Mouse (Mus musculus): ENCODE data around the gene P2rx3.

- TF ChIP-seq TCF12 (IDR thresholded peaks at IDR 0.05; ENCODE audit: low read depth, low read length) (no peak), CTCF (conservative IDR thresholded peaks at IDR 0.05 in 1 of 2, IDR thresholded peaks at IDR 0.05 in 1 of 2; ENCODE audit: low read depth in 2 of 2, low read length in 2 of 2) (no peak), ZKSCAN1 (IDR thresholded peaks at IDR 0.05; ENCODE audit: borderline replicate concordance, low read depth, low read length) (no peak), MEF2A (IDR thresholded peaks at IDR 0.05; ENCODE audit: borderline replicate concordance, low read depth, low read length) (no peak), E2F4 (IDR thresholded peaks at IDR 0.05; ENCODE audit: insufficient replicate concordance, low read depth, low read length) (no peak), USF1 (IDR thresholded peaks at IDR 0.05; ENCODE audit: low read depth, low read length) (no peak), POLR2AphosphoS2 (IDR thresholded peaks at IDR 0.05; ENCODE audit: low read depth, low read length) (no peak), NELFE (IDR thresholded peaks at IDR 0.05; ENCODE audit: low read depth, low read length) (no peak)
These were observed 35.8 kb downstream of the P2rx3 start for GRCm38 (mm10) chr2:85001497-85001896.
